Mouse (Mus musculus): ENCODE results near the gene Gucy2c.

Gene Gucy2c

GRCm38 (mm10) chr6:136728144-136728543, 53.4 kb downstream of the Gucy2c start:
- DNase-seq: no peak

- DNase-seq: no peak
Measured at GRCm38 (mm10) chr6:136723171-136723570, 58.4 kb downstream of the Gucy2c start.

GRCm38 (mm10) chr6:136722565-136722964, 59.0 kb downstream of the Gucy2c start:
- no peak for DNase-seq

GRCm38 (mm10) chr6:136721925-136722324, 59.6 kb downstream of the Gucy2c start:
- DNase-seq: peak; percentile 68

- no peak for DNase-seq
Measured at GRCm38 (mm10) chr6:136720436-136720835, 61.1 kb downstream of the Gucy2c start.

GRCm38 (mm10) chr6:136715881-136716431, 65.6 kb downstream of the Gucy2c start:
- DNase-seq: no peak

GRCm38 (mm10) chr6:136714097-136714496, 67.5 kb downstream of the Gucy2c start:
- no peak for DNase-seq

GRCm38 (mm10) chr6:136710408-136710807, 71.2 kb downstream of the Gucy2c start:
- DNase-seq: no peak

GRCm38 (mm10) chr6:136708597-136708996, 73.0 kb downstream of the Gucy2c start:
- no peak for DNase-seq

GRCm38 (mm10) chr6:136701878-136702277, 79.7 kb downstream of the Gucy2c start:
- no peak for DNase-seq

- no peak for DNase-seq
Measured at GRCm38 (mm10) chr6:136701185-136701584, 80.4 kb downstream of the Gucy2c start.

- no peak for DNase-seq
Measured at GRCm38 (mm10) chr6:136691314-136691713, 90.3 kb downstream of the Gucy2c start.

- DNase-seq: no peak
Measured at GRCm38 (mm10) chr6:136690527-136690926, 91.0 kb downstream of the Gucy2c start.

GRCm38 (mm10) chr6:136689790-136690413, 91.7 kb downstream of the Gucy2c start:
- DNase-seq: peak; percentile 22

- DNase-seq: no peak
Measured at GRCm38 (mm10) chr6:136685433-136685832, 96.1 kb downstream of the Gucy2c start.

- DNase-seq: peak; percentile 18
Measured at GRCm38 (mm10) chr6:136683410-136684334, 97.9 kb downstream of the Gucy2c start.

GRCm38 (mm10) chr6:136679381-136679780, 102.2 kb downstream of the Gucy2c start:
- DNase-seq: no peak

GRCm38 (mm10) chr6:136674935-136675334, 106.6 kb downstream of the Gucy2c start:
- DNase-seq: no peak

GRCm38 (mm10) chr6:136672467-136672866, 109.1 kb downstream of the Gucy2c start:
- DNase-seq: no peak

- no peak for DNase-seq
Measured at GRCm38 (mm10) chr6:136669274-136669673, 112.3 kb downstream of the Gucy2c start.

- DNase-seq: no peak
Measured at GRCm38 (mm10) chr6:136668266-136668986, 113.1 kb downstream of the Gucy2c start.

- no peak for DNase-seq
Measured at GRCm38 (mm10) chr6:136662063-136662462, 119.5 kb downstream of the Gucy2c start.

GRCm38 (mm10) chr6:136661706-136662016, 119.9 kb downstream of the Gucy2c start, which contains the start of gene Plbd1:
Gene Plbd1, minus strand, starts transcription at chr6:136661928.
- DNase-seq: peak; percentile 9

Measured in thymus, postnatal 25 days (tissue).